Mouse (Mus musculus) embryonic facial prominence, embryonic 14.5 days (tissue): ENCODE measurements around the gene Muc13. TPM values are rescaled to one million over a fixed set of nuclear protein-coding genes. Genes with fewer than 3 reads are reported as not detected.

Experiments used
- ATAC-seq: fragments of 200-750 bp; cut with Nextera tagmentation; 2 replicates; pipeline ENCODE4 v1.8.0; 2017; ENCODE audit warnings: low read depth, moderate number of reproducible peaks, moderate TSS enrichment
- DNase-seq: peaks from one replicate; pipeline ENCODE4 v3.0.0-alpha.2; 2015; ENCODE audit warnings: low spot score
- H3K27ac ChIP-seq: fragments of 300-500 bp; sonication (generic); replicated peaks from 2 replicates; pipeline ENCODE4 v1.5.1; 2014; ENCODE audit warnings: low read depth, mild to moderate bottlenecking, low read length, moderate library complexity
- H3K27me3 ChIP-seq: fragments of 300-500 bp; sonication (generic); replicated peaks from 2 replicates; pipeline ENCODE4 v1.6.1; 2014; ENCODE audit warnings: low read length; ENCODE audit not compliant: control insufficient read depth, insufficient read depth
- H3K36me3 ChIP-seq: fragments of 300-500 bp; sonication (generic); 2 replicates; pipeline ENCODE4 v1.6.1; 2014; ENCODE audit warnings: low read length, mixed read lengths; ENCODE audit not compliant: control insufficient read depth, insufficient read depth
- H3K4me1 ChIP-seq: fragments of 300-500 bp; sonication (generic); 2 replicates; pipeline ENCODE4 v1.6.1; 2014; ENCODE audit warnings: antibody characterized with exemption, low read length; ENCODE audit not compliant: control insufficient read depth, insufficient read depth
- H3K4me2 ChIP-seq: fragments of 300-500 bp; sonication (generic); 2 replicates; pipeline ENCODE4 v1.6.1; 2014; ENCODE audit warnings: low read depth, mild to moderate bottlenecking, low read length, moderate library complexity, mixed read lengths
- H3K4me3 ChIP-seq: fragments of 300-500 bp; sonication (generic); 2 replicates; pipeline ENCODE4 v1.5.1; 2014; ENCODE audit warnings: low read depth, mild to moderate bottlenecking, low read length
- H3K9ac ChIP-seq: fragments of 300-500 bp; sonication (generic); 2 replicates; pipeline ENCODE4 v1.6.1; 2014; ENCODE audit warnings: low read depth, mild to moderate bottlenecking, low read length, moderate library complexity, mixed read lengths
- H3K9me3 ChIP-seq: fragments of 300-500 bp; sonication (generic); 2 replicates; pipeline ENCODE4 v1.6.1; 2016; ENCODE audit warnings: low read length; ENCODE audit not compliant: control insufficient read depth
- WGBS: fragments of 180-500 bp; shearing (Covaris S2); extraction: QIAGEN DNeasy Blood & Tissue Kit; methylation state at CpG from one replicate; pipeline ENCODE4 v1.1.7; 2014; 5-methylcytosine and 5-hydroxymethylcytosine counted together
- polyA plus RNA-seq: library from polyadenylated mRNA; unstranded; fragments of >200 nt; fragmentation: Nextera tagmentation; extraction: Ambion mirVana; gene quantifications from 2 replicates; pipeline ENCODE4 v1.2.1, GENCODE M21; 2014

Muc13 gene
- polyA plus RNA-seq, 1 experiment from 2014 or later = not detected

GRCm38 (mm10) chr16:33836676-33837075 lies 42.8 kb downstream of the Muc13 start:
- H3K9me3 ChIP-seq = no peaks in the 10 kb centered on the region
- H3K36me3 ChIP-seq = no peaks in the 10 kb centered on the region
- WGBS = 80% methylated on average over 3 of the region's 3 CpGs
- H3K27ac ChIP-seq = no peak overlapping the region
- DNase-seq = no peak
- no peak overlapping the region for H3K9ac ChIP-seq
- no peaks in the 10 kb centered on the region for H3K27me3 ChIP-seq
- no peak for ATAC-seq
- no peak overlapping the region for H3K4me3 ChIP-seq
- peaks cover 51% of the 10 kb centered on the region for H3K4me1 ChIP-seq
- H3K4me2 ChIP-seq = no peak overlapping the region

DNA sequence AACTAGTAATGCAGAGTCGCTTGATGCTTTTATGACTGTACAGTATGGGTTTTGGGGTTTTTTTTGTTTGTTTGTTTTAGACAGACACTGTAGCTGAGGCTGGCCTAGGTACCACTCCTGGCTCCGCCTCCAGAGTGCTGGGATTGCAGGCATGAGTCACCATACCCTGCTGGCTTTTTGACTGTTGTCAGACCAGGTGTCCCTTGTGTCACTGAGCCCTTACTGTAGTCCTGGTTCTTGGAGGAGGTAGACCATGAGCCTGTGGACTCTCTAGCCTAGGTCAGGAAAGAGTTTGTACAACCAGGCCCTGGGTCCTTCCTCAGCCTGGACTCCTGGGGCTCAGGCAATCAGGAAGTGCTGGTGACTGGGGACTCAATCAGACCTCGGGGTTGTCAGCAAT lies 43.4 kb downstream of the Muc13 start:
- WGBS = 66% methylated on average over 3 of the region's 3 CpGs
- Histone ChIP-seq H3K4me3 (no peak overlapping the region), H3K9ac (no peak overlapping the region), H3K9me3 (no peaks in the 10 kb centered on the region), H3K27ac (peak overlapping the region; percentile 66), H3K36me3 (no peaks in the 10 kb centered on the region), H3K27me3 (no peaks in the 10 kb centered on the region), H3K4me2 (no peak overlapping the region), H3K4me1 (peaks cover 49% of the 10 kb centered on the region)
- DNase-seq (no peak), ATAC-seq (no peak)

DNA sequence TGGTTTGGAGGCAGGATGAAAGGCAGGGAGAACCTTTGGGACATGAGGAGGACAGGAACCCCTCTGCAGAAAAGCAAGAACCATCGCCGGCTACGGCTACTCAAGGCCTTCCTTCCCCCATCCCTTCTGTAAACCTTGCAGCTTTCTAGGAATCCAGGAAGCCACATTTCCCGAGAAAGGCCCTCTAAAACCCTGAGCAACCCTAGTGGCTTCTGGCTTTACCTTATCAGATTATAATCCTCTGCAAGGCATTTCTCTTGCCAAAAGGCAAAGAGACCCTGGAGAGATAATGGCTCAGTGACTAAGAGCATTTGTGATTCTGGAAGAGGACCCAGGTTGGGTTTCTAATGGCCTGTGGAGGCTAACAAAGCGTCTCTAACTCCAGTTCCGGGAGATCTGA lies 46.8 kb downstream of the Muc13 start:
- Histone ChIP-seq H3K27me3 (no peaks in the 10 kb centered on the region), H3K36me3 (0 out of 2 replicates have a peak, but pooled peaks cover 3% of the 10 kb centered on the region), H3K4me2 (no peak overlapping the region), H3K9me3 (no peaks in the 10 kb centered on the region), H3K4me3 (no peak overlapping the region), H3K9ac (no peak overlapping the region), H3K27ac (no peak overlapping the region; the same call in 1 of the 2 replicates), H3K4me1 (peaks cover 20% of the 10 kb centered on the region)
- ATAC-seq = no peak
- WGBS = 49% methylated on average over 6 of the region's 6 CpGs
- DNase-seq = no peak

DNA sequence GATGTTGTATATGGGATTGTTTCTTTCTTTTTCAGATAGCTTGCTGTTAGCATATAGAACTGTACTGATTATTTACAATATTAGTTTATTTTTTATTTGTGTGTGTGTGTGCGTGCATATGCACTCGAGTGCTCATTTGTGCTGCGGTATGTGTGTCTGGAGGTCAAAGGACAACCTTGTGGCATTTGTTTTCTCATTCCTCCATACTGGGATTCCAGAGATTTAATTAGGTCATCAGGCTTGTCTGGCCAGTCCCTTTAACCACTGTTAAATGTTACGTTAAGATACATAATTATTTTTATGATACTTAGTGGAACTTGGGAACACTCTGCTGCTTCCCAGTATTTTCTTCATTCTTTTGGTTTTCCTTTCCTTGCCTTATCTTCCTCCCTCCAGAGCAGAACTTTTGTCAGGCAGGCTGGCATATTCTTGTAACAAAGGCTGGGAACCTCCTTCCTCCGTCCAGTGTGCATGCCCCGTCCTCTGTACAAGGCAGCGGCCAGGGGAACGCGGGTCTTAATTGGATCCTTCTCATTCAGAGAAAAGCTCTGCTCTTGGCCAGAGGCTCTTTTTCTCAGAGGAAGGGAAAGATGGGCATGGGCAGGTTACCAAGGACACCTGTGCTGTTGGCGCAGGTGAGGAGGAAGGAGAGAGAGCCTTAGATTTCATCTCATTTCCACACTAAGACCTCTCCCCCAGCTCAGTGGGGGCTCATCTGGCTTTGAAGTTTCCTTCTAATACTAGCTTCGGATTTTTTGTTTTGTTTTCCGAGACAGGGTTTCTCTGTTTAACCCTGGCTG lies 48.4 kb downstream of the Muc13 start:
- H3K4me3 ChIP-seq = no peak overlapping the region
- WGBS = 66% methylated on average over 12 of the region's 12 CpGs
- H3K4me2 ChIP-seq = no peak overlapping the region
- no peaks in the 10 kb centered on the region for H3K9me3 ChIP-seq
- ATAC-seq (no peak), DNase-seq (no peak)
- no peak overlapping the region for H3K9ac ChIP-seq
- no peak overlapping the region for H3K27ac ChIP-seq
- no peaks in the 10 kb centered on the region for H3K27me3 ChIP-seq
- H3K36me3 ChIP-seq = peaks cover 13% of the 10 kb centered on the region
- H3K4me1 ChIP-seq = peaks cover 19% of the 10 kb centered on the region

- ATAC-seq (no peak), DNase-seq (no peak)
- Histone ChIP-seq H3K27me3 (no peaks in the 10 kb centered on the region), H3K9me3 (no peaks in the 10 kb centered on the region), H3K36me3 (peaks cover 13% of the 10 kb centered on the region), H3K4me1 (peaks cover 11% of the 10 kb centered on the region; the same call in 1 of the 2 replicates), H3K27ac (no peak overlapping the region), H3K4me2 (no peak overlapping the region), H3K4me3 (no peak overlapping the region), H3K9ac (no peak overlapping the region)
- 54% methylated on average over 4 of the region's 4 CpGs for WGBS
These were observed 50.3 kb downstream of the Muc13 start for GRCm38 (mm10) chr16:33844150-33844611.

GRCm38 (mm10) chr16:33844866-33845265 lies 51.0 kb downstream of the Muc13 start:
- WGBS = 72% methylated on average over 6 of the region's 6 CpGs
- Histone ChIP-seq H3K4me3 (no peak overlapping the region), H3K27ac (no peak overlapping the region), H3K4me2 (no peak overlapping the region), H3K36me3 (peaks cover 13% of the 10 kb centered on the region), H3K9ac (no peak overlapping the region), H3K4me1 (peaks cover 10% of the 10 kb centered on the region; the same call in 1 of the 2 replicates), H3K9me3 (no peaks in the 10 kb centered on the region), H3K27me3 (no peaks in the 10 kb centered on the region)
- no peak for DNase-seq
- ATAC-seq = no peak

DNA sequence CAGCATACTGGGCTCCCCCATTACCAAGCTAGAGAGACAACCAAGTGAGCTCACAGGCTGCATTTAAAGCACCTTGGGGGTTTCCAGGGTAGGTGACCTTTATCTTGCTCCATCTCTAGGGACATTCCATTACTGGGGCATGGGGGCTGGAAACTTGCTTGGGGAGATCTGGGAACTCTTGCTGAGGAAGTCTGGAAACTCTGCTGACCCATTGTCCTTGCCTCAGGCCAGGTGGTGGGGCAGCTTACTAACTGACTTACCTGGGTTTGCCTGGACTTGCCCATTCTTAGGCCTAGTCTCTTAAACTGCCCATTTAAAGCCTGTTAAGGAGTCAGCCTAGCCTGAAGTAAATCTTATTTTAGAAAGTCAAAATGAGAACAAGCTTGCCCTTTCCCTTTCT lies 59.4 kb downstream of the Muc13 start:
- ATAC-seq = no peak
- H3K36me3 ChIP-seq = no peaks in the 10 kb centered on the region

DNA sequence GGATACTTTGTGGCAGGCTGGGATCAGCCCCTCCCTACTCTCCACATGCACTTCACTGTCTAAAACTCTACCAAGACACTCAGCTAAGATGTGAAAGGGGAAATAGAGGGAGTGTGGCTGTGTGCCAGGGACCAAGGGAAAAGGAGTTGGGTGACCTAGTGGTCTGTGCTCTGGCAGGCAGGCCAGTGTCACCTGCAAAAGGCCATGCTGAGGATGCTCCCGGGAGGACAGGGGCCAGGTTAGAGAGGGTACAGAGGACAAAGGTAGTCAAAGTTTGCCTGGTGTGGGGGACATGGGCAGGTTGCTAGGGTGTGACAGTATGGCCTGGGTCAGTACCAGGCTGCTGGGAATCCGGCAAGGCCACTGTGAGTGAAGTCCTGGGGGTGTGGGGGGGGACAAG lies 64.9 kb downstream of the Muc13 start:
- H3K4me1 ChIP-seq = peaks cover 6% of the 10 kb centered on the region; the same call in 1 of the 2 replicates
- DNase-seq = no peak
- H3K4me3 ChIP-seq = no peak overlapping the region
- no peaks in the 10 kb centered on the region for H3K27me3 ChIP-seq
- ATAC-seq = no peak
- no peak overlapping the region for H3K4me2 ChIP-seq
- no peak overlapping the region for H3K9ac ChIP-seq
- H3K36me3 ChIP-seq = no peaks in the 10 kb centered on the region
- no peaks in the 10 kb centered on the region for H3K9me3 ChIP-seq
- WGBS = 81% methylated on average over 2 of the region's 2 CpGs
- no peak overlapping the region for H3K27ac ChIP-seq

More for the DNA sequence above, 59.4 kb downstream of the Muc13 start:
- Histone ChIP-seq H3K9me3 (no peaks in the 10 kb centered on the region), H3K4me3 (no peak overlapping the region), H3K9ac (no peak overlapping the region), H3K4me1 (no peaks in the 10 kb centered on the region), H3K4me2 (no peak overlapping the region), H3K27me3 (no peaks in the 10 kb centered on the region), H3K27ac (no peak overlapping the region)
- no peak for DNase-seq

GRCm38 (mm10) chr16:33859380-33859779 lies 65.5 kb downstream of the Muc13 start:
- no peaks in the 10 kb centered on the region for H3K9me3 ChIP-seq

More at GRCm38 (mm10) chr16:33859380-33859779, 65.5 kb downstream of the Muc13 start:
- no peaks in the 10 kb centered on the region for H3K36me3 ChIP-seq
- no peaks in the 10 kb centered on the region for H3K27me3 ChIP-seq
- H3K4me2 ChIP-seq = no peak overlapping the region
- no peak overlapping the region for H3K27ac ChIP-seq
- ATAC-seq (no peak), DNase-seq (no peak)
- H3K4me1 ChIP-seq = peaks cover 6% of the 10 kb centered on the region; the same call in 1 of the 2 replicates
- H3K4me3 ChIP-seq = no peak overlapping the region
- 74% methylated on average over 5 of the region's 5 CpGs for WGBS
- H3K9ac ChIP-seq = no peak overlapping the region
